Mouse (Mus musculus) liver, adult 10 weeks (tissue): ENCODE measurements around the gene Cubn. TPM values are rescaled to one million over a fixed set of nuclear protein-coding genes. Genes with fewer than 3 reads are reported as not detected.

Experiments
- polyA plus RNA-seq: library from polyadenylated mRNA; stranded (reverse); fragments of 350-450 nt; fragmentation: Illumina TruSeq; extraction: RNeasy Lipid Tissue Mini Kit (QIAGEN cat#74804); gene quantifications from one replicate; pipeline ENCODE4 v1.2.3, GENCODE M21; 2014; ENCODE audit warnings: low read depth, low replicate concordance

The Cubn gene
- 0.03 TPM for polyA plus RNA-seq

GRCm38 (mm10) chr2:13491734-13492133 is at the start of gene Cubn:
Gene Cubn, minus strand, starts transcription at chr2:13491813.

GRCm38 (mm10) chr2:13271165-13271957 is 220.3 kb downstream of the Cubn start, which contains the start of gene Rsu1:
Gene Rsu1, minus strand, starts transcription at chr2:13271415.

Other genes starting within 250 kb of the Cubn start
- 35.9 TPM for gene Rsu1, start 220.4 kb downstream of the Cubn start, polyA plus RNA-seq
- 9.0 TPM for gene Trdmt1, start 52.9 kb upstream of the Cubn start, polyA plus RNA-seq
- 11.8 TPM for gene Vim, start 82.1 kb upstream of the Cubn start, polyA plus RNA-seq